Mouse (Mus musculus) spleen, adult 18-20 months (tissue): ENCODE data around the gene Kdm8.

Source experiments
- DNase-seq, 2 experiments: peaks; one replicate each; pipeline ENCODE4 v3.0.0; 2022; ENCODE audit warnings: mixed read lengths in 2 of 2

Gene Kdm8

DNA sequence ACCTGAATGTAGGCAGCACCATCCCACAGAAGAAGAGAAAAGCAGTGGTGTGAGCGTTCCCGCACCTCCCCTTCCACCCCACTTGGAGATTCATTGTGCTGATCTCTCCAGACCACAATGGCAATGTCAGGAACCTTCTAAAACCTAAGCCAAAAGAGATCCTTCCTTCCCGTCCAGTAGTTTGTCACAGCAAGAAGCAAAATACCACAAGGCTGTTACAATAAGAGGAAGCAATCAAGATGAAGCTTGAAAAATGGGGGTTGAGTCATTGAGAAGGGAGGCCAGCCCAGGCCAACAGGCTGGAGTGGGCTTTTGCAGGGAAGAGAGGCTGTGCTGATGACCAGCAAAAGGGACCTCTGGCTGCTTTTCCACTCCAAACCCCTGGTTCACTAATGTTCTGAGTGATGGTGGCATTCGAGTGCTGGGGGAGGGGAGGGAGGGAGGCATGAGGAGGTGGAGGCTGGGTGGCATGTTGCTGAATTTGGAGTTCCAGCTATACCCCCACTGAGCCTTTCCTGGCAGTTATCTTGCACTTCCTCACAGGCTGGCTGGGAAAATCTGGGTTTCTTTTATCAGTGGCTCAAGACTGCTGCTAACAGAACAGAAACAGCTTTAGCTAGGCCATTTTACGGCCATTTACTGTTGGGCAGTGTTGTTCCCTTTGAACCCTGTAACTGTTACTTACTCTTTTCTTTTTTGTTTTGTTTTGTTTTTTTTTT is 59.1 kb downstream of the Kdm8 start:
- DNase-seq = no peak

DNA sequence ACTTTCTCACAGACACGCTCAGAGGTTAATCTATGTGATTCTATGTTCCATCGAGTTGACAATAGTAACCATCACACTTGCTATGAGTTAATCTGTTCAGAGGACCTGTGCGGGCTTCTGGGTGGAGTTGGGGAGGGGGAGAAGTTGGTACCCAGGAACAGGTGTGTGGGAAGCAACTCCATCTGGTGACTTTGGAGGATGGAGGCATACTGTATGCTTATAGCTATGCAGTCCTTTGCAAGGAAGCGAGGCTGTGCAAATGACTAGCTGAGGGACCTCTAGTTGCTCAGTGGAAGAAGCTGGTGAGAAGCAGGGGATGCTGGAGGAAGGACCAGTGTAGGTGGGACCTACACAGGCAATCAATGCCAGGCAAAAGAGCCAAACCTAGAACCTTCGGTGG is 60.1 kb downstream of the Kdm8 start:
- DNase-seq = no peak

DNA sequence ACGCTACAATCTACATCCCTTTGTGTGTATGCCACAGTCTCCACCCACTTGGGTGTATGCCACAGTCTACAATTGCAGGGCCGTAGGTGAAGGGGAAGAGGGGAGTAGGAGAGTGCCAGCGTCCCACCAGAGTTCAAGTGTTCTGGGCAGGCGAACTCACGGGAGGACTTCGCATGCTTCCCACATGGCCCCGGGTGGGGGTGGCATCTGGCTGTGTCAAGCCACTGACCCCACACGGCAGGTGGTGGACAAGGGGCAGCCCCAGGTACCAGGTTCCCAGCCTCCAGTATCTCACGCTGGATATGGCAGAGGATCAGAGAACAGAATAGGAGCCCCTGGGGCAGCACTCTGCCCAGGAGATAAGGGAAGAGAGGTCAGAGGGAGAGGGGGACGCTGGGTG is 61.1 kb downstream of the Kdm8 start:
- DNase-seq = no peak

DNA sequence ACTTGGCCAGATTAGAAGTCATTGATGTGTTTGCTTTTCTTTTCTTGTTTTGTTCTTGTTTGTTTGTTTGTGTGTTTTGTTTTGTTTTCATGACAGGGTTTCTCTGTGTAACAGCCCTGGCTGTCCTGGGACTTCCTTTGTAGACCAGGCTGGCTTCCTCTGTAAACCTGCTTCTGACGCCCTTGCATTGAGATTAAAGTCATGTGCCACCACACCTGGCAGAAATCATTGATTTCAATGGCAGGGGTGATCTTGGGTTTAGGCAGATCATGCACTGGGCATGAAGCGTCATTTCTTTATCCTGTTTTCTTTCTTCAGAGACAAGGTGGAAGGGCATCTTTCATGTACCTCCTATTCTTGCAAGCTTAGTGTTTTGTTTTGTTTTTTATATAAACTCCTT is 62.8 kb downstream of the Kdm8 start:
- no peak for DNase-seq

DNA sequence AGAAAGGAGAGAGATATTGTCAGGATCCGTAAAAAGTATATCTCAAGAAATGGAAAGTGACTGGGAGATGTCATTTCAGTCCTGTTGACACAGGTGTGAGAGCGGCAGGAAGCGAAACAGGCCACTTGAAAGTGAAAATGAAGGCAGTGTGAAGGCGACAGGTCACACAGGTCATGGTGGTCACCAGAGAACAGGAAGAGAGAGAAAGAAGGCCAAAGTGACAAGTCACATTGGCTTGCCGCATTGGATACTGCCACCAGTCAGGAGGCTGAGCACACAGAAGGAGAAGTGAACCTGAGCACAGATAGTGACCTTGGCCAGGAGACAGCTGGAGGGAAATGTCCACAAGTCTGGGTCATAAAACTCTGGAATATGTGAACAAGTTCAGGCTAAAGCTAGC is 67.0 kb downstream of the Kdm8 start:
- no peak for DNase-seq

DNA sequence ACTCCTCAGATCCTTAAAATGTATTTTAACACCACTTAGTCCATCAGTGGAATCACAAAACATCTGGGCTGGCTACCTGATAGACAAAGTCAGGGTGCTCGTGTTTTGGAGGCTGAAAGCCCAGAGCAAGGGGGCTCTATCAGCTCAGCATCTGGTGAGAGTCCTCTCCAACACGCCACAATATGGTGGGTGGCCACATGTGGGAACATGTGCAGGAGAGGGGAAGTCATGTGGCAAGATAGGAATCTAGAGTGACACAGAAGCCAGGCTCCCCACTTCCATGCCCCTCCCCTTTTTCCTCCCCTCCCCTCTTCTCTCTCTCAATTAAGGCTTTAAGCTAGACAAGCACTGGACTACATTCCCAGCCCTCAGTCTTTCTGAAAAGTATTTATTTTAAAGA is 67.4 kb downstream of the Kdm8 start:
- DNase-seq = no peak
